Mouse (Mus musculus): ENCODE data around the gene Nmnat1. TPM values are rescaled to one million over a fixed set of nuclear protein-coding genes. Genes with fewer than 3 reads are reported as not detected.
A peak's percentile ranks its signal among the peaks of the same experiment; 100 is the strongest.
"Not testable (repeated sequence)": the region's sequence is repeated elsewhere in the genome, so short reads cannot be mapped to it uniquely, and the experiment has no call there.

The Nmnat1 gene
- polyA plus RNA-seq, 1 experiment from 2014 or later, result 13.4 TPM

DNA sequence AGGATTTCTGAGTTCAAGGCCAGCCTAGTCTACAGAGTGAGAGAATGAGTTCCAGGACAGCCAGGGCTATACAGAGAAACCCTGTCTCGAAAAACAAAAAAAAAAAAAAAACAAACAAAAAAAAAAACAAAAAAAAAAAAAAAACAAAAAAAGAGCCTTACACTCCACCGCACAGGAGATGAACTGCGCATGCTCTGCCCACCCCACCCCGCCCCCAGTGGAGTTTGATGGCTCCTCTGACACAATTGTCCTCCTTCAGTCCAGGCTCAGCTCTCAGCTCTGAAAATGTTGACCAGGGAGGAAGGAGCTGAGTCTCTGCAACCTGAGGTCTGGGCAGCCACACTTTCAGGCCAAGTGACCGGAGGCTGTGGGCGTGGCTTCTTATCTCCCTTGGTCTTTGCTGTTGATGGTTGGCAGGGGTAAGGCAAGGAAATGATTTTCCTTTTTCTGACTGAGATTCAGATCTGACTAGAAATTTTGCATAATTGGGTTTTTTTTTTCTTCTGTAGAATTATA, 21.5 kb downstream of the Nmnat1 start:
- Histone ChIP-seq H3K9me3 (ENCODE audit: control insufficient read depth, low read length) (no peaks in the 10 kb centered on the region), H3K36me3 (ENCODE audit: control insufficient read depth, insufficient read depth, low read length) (peaks cover 10% of the 10 kb centered on the region), H3K4me3 (ENCODE audit: control insufficient read depth in 1 of 2, insufficient read depth in 1 of 2, low read depth in 1 of 2, low read length in 2 of 2) (no peak overlapping the region), H3K27me3 (ENCODE audit: control insufficient read depth, insufficient read depth, low read length) (no peaks in the 10 kb centered on the region), H3K27ac (replicated peaks in 1 of 2; ENCODE audit: control insufficient read depth in 1 of 2, insufficient read depth in 1 of 2, low read depth in 2 of 2, low read length in 2 of 2) (0 out of 4 replicates have a peak overlapping the region, but pooled peaks of 1 of the 2 experiments have one; percentile 19), H3K9ac (ENCODE audit: low read length) (no peak overlapping the region), H3K4me2 (ENCODE audit: low read length) (no peak overlapping the region), H3K4me1 (ENCODE audit: control insufficient read depth in 2 of 2, insufficient read depth in 2 of 2, low read length in 2 of 2) (peaks cover 0 to 6% of the 10 kb centered on the region in 2 experiments; a peak in 3 of 4 replicates)
- ATAC-seq (ENCODE audit: insufficient number of reproducible peaks, insufficient read depth, low FRiP score, low read depth), result no peak
- WGBS, result 54% methylated on average over 6 of the region's 6 CpGs

DNA sequence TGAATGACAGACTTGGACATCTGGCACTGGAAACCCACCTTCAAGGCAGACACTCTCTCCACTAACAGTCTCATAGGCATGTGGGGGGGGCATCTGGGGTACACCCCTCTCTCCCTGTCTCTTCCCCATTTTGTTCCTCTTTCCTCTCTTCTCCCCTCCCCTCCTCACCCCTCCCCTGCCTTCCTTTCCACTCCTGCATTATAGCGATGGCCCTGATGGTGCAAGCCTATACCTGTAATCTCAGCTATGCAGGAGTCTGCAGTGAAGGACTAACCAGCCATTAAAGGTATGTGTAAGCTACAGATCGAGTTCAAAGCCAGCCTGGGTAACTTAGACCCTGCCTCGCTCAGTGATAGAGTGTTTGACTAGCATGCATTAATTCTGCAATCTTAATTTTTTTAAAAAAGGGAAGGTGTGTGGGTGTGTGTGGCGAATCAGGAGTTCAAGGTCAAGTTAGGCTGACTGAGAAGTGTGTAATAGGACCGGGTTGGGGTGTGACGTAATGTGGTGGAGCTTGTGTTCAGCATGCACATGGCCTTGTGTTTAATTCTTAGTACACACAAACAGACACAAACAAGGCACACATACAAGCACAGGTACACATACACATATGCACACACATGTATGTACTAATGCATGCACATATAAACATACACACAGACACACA, 22.6 kb downstream of the Nmnat1 start:
- no peaks in the 10 kb centered on the region for H3K27me3 ChIP-seq (ENCODE audit: control insufficient read depth, insufficient read depth, low read length)
- no peak overlapping the region for H3K9ac ChIP-seq (ENCODE audit: low read length)
- 67% methylated on average over 6 of the region's 6 CpGs for WGBS
- peaks cover 2% of the 10 kb centered on the region; the same call in 1 of the 2 replicates for H3K36me3 ChIP-seq (ENCODE audit: control insufficient read depth, insufficient read depth, low read length)
- H3K4me1 ChIP-seq (ENCODE audit: control insufficient read depth in 2 of 2, insufficient read depth in 2 of 2, low read length in 2 of 2), result peaks cover 0 to 6% of the 10 kb centered on the region in 2 experiments; a peak in 3 of 4 replicates
- ATAC-seq (ENCODE audit: insufficient number of reproducible peaks, insufficient read depth, low FRiP score, low read depth), result no peak
- no peak overlapping the region for H3K27ac ChIP-seq (replicated peaks in 1 of 2; ENCODE audit: control insufficient read depth in 1 of 2, insufficient read depth in 1 of 2, low read depth in 2 of 2, low read length in 2 of 2)
- no peaks in the 10 kb centered on the region for H3K9me3 ChIP-seq (ENCODE audit: control insufficient read depth, low read length)
- H3K4me3 ChIP-seq (ENCODE audit: control insufficient read depth in 1 of 2, insufficient read depth in 1 of 2, low read depth in 1 of 2, low read length in 2 of 2), result no peak overlapping the region
- no peak overlapping the region for H3K4me2 ChIP-seq (ENCODE audit: low read length)

DNA sequence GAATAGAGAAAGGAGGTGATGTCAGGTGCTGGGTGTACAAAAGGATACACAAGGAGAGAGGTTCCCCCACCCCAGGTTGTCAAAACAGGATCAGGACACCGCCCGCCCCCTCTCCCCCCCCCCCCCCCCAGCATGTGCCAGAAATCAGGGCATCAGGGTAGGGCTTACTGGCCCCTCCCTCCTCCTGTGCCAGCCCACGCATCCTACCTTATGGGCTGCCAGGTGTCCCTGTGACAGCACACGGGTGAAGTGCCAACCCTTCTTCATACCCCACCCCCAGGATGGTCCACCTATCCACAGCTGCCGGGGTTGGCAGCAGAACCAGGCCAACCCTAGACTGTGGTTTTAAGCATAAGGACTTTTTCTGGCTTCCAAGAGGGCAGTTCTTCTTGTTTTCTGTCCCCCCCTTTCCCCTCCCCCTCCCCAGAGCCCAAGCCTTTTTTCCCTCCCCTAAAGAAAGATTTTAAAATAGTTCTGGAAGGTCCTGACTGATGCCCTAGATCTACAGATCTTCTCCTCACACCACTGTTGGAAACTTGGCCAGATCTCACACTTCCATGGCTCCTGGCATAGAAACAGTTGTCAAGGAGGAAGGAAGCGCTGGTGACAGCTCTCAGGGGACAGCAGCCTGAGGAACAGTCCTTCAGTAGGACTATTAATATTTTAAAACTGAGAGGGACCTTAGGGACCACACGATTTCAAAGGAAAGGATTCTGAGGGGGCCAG, 23.3 kb downstream of the Nmnat1 start:
- Histone ChIP-seq H3K4me1 (ENCODE audit: control insufficient read depth in 2 of 2, insufficient read depth in 2 of 2, low read length in 2 of 2) (peaks cover 0 to 6% of the 10 kb centered on the region in 2 experiments; a peak in 3 of 4 replicates), H3K27me3 (ENCODE audit: control insufficient read depth, insufficient read depth, low read length) (no peaks in the 10 kb centered on the region), H3K36me3 (ENCODE audit: control insufficient read depth, insufficient read depth, low read length) (no peaks in the 10 kb centered on the region), H3K4me3 (ENCODE audit: control insufficient read depth in 1 of 2, insufficient read depth in 1 of 2, low read depth in 1 of 2, low read length in 2 of 2) (no peak overlapping the region), H3K27ac (replicated peaks in 1 of 2; ENCODE audit: control insufficient read depth in 1 of 2, insufficient read depth in 1 of 2, low read depth in 2 of 2, low read length in 2 of 2) (no peak overlapping the region), H3K9ac (ENCODE audit: low read length) (no peak overlapping the region), H3K9me3 (ENCODE audit: control insufficient read depth, low read length) (no peaks in the 10 kb centered on the region), H3K4me2 (ENCODE audit: low read length) (no peak overlapping the region)
- WGBS, result 52% methylated on average over 4 of the region's 7 CpGs
- no peak for ATAC-seq (ENCODE audit: insufficient number of reproducible peaks, insufficient read depth, low FRiP score, low read depth)

DNA sequence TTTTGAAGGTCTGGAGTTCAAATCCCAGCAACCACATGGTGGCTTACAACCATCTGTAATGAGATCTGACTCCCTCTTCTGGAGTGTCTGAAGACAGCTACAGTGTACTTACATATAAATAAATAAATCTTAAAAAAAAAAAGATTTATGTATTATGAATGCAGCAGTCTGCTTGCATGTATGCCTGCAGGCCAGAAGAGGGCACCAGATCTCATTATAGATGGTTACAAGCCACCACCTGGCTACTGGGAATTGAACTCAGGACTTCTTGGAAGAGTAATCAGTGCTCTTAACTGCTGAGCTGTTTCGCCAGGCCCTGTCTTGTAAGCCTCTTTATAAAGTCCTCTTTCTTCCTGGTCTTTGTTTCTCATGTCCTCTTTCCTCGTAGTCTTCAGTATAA, 24.5 kb downstream of the Nmnat1 start:
- H3K27me3 ChIP-seq (ENCODE audit: control insufficient read depth, insufficient read depth, low read length); H3K4me1 ChIP-seq (ENCODE audit: control insufficient read depth in 2 of 2, insufficient read depth in 2 of 2, low read length in 2 of 2); H3K4me2 ChIP-seq (ENCODE audit: low read length); H3K36me3 ChIP-seq (ENCODE audit: control insufficient read depth, insufficient read depth, low read length); H3K9me3 ChIP-seq (ENCODE audit: control insufficient read depth, low read length); H3K4me3 ChIP-seq (ENCODE audit: control insufficient read depth in 1 of 2, insufficient read depth in 1 of 2, low read depth in 1 of 2, low read length in 2 of 2); ATAC-seq (ENCODE audit: insufficient number of reproducible peaks, insufficient read depth, low FRiP score, low read depth); H3K9ac ChIP-seq (ENCODE audit: low read length); H3K27ac ChIP-seq (replicated peaks in 1 of 2; ENCODE audit: control insufficient read depth in 1 of 2, insufficient read depth in 1 of 2, low read depth in 2 of 2, low read length in 2 of 2): not testable (repeated sequence)
- WGBS, result 92% methylated on average over 2 of the region's 2 CpGs

DNA sequence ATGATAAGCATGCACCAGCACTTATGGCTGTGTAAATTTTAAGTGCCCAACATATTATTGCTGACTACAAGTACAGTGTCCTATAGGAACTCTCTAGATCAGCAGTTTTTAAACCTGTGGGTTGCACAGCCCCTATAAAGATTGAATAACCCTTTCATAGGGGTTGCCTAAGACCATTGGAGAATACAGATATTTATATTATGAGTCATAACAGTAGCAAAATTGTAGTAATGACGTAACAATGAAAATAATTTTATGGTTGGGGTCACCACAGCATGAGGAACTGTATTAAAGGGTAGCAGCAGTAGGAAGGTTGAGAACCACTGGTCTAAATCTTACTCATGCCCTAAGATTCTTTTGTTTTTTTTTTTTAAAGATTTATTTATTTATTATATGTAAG, 25.6 kb downstream of the Nmnat1 start:
- WGBS, result 78% methylated on average over 1 of the region's 1 CpGs
- Histone ChIP-seq H3K4me3 (ENCODE audit: control insufficient read depth in 1 of 2, insufficient read depth in 1 of 2, low read depth in 1 of 2, low read length in 2 of 2) (no peak overlapping the region), H3K27ac (replicated peaks in 1 of 2; ENCODE audit: control insufficient read depth in 1 of 2, insufficient read depth in 1 of 2, low read depth in 2 of 2, low read length in 2 of 2) (no peak overlapping the region), H3K36me3 (ENCODE audit: control insufficient read depth, insufficient read depth, low read length) (no peaks in the 10 kb centered on the region), H3K27me3 (ENCODE audit: control insufficient read depth, insufficient read depth, low read length) (no peaks in the 10 kb centered on the region), H3K4me2 (ENCODE audit: low read length) (no peak overlapping the region), H3K9me3 (ENCODE audit: control insufficient read depth, low read length) (no peaks in the 10 kb centered on the region), H3K9ac (ENCODE audit: low read length) (no peak overlapping the region), H3K4me1 (ENCODE audit: control insufficient read depth in 2 of 2, insufficient read depth in 2 of 2, low read length in 2 of 2) (peaks cover 0 to 6% of the 10 kb centered on the region in 2 experiments; a peak in 3 of 4 replicates)
- no peak for ATAC-seq (ENCODE audit: insufficient number of reproducible peaks, insufficient read depth, low FRiP score, low read depth)

DNA sequence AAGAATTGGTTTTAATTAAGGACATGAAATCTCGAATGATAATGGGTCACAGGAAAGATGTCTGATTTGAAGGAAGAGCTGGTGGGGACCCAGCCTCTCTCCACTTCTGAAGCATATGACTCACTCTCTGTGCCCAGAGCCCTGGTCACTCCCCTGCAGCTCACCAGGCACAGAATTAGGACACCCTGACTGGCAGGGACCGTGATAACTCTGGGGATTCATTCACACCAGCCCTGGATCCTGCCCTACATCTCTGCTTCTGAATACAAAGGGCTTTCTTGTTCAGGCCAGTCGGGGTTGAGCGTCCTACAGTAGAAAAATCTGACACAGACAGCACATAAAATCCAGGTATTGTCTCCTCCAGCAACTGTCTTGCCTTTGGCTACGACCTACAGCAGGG, 26.5 kb downstream of the Nmnat1 start:
- Histone ChIP-seq H3K4me2 (ENCODE audit: low read length) (no peak overlapping the region), H3K9ac (ENCODE audit: low read length) (no peak overlapping the region), H3K4me3 (ENCODE audit: control insufficient read depth in 1 of 2, insufficient read depth in 1 of 2, low read depth in 1 of 2, low read length in 2 of 2) (no peak overlapping the region), H3K27me3 (ENCODE audit: control insufficient read depth, insufficient read depth, low read length) (no peaks in the 10 kb centered on the region), H3K4me1 (ENCODE audit: control insufficient read depth in 2 of 2, insufficient read depth in 2 of 2, low read length in 2 of 2) (peaks cover 0 to 4% of the 10 kb centered on the region in 2 experiments; a peak in 3 of 4 replicates), H3K27ac (replicated peaks in 1 of 2; ENCODE audit: control insufficient read depth in 1 of 2, insufficient read depth in 1 of 2, low read depth in 2 of 2, low read length in 2 of 2) (no peak overlapping the region), H3K9me3 (ENCODE audit: control insufficient read depth, low read length) (no peaks in the 10 kb centered on the region), H3K36me3 (ENCODE audit: control insufficient read depth, insufficient read depth, low read length) (no peaks in the 10 kb centered on the region)
- no peak for ATAC-seq (ENCODE audit: insufficient number of reproducible peaks, insufficient read depth, low FRiP score, low read depth)
- 59% methylated on average over 5 of the region's 5 CpGs for WGBS

DNA sequence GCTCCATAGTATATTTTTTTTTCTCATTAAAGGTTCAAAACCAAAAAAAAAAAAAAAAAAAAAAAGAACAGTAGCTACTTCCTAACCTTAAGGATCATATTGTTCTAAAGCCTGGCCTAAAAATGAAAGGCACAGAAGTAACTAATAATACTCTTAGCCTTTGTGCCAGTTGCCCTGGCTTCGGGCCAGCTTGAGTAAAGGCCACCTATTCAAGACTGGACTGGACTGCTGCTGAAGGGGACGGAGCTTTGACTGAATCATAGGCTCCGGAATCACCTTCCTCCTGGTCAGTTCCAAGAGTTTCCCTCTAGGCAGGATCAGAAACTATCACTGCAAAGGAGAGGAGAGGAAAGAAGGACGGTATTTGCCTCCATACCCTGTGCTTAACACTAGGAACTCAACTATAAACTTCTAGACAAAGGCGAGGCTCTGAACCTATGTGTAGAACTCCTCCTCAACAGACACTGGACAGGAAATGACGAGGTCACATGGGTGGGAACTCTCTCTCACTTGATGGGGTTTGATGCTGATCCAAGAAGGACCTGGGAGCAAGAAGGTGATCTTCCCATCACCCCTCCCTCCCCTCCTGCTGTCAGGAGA, 27.1 kb downstream of the Nmnat1 start:
- Histone ChIP-seq H3K4me2 (ENCODE audit: low read length) (no peak overlapping the region), H3K36me3 (ENCODE audit: control insufficient read depth, insufficient read depth, low read length) (no peaks in the 10 kb centered on the region), H3K27me3 (ENCODE audit: control insufficient read depth, insufficient read depth, low read length) (no peaks in the 10 kb centered on the region), H3K9ac (ENCODE audit: low read length) (no peak overlapping the region), H3K9me3 (ENCODE audit: control insufficient read depth, low read length) (no peaks in the 10 kb centered on the region), H3K4me3 (ENCODE audit: control insufficient read depth in 1 of 2, insufficient read depth in 1 of 2, low read depth in 1 of 2, low read length in 2 of 2) (no peak overlapping the region), H3K27ac (replicated peaks in 1 of 2; ENCODE audit: control insufficient read depth in 1 of 2, insufficient read depth in 1 of 2, low read depth in 2 of 2, low read length in 2 of 2) (no peak overlapping the region), H3K4me1 (ENCODE audit: control insufficient read depth in 2 of 2, insufficient read depth in 2 of 2, low read length in 2 of 2) (peaks cover 0 to 4% of the 10 kb centered on the region in 2 experiments; a peak in 3 of 4 replicates)
- WGBS, result 52% methylated on average over 6 of the region's 6 CpGs
- ATAC-seq (ENCODE audit: insufficient number of reproducible peaks, insufficient read depth, low FRiP score, low read depth), result no peak

Measured in heart, embryonic 14.5 days (tissue).